Mouse (Mus musculus) liver, embryonic 14.5 days (tissue): ENCODE measurements around the gene Rab38.

Source experiments
- CTCF ChIP-seq: IDR thresholded peaks from 2 replicates; pipeline ENCODE4 v1.5.1; 2016; ENCODE audit warnings: antibody characterized with exemption, low read depth, control low read depth
- EP300 ChIP-seq: IDR thresholded peaks from 2 replicates; pipeline ENCODE4 v1.6.1; 2016; ENCODE audit warnings: antibody characterized with exemption, low read depth

DNA sequence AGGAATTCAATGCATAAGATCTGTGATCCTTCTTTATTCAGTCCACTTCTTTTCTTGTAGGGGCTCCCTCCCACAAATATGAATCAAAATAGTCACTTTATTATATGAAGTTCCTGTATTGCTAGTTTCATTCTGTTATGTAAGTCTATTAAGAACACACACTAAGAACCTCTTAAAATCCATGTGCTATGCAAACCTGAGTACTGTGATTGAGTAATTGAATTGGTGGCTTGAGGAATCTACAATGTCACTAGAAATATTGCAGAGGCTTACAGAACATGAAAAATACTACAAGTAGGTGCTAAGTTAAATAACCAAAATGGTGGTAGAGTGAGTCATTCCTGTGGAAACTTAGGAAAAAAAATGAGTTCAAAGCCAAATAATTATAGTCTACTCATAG is 10.2 kb downstream of the Rab38 start:
- no peak for TF ChIP-seq CTCF
- no peak for TF ChIP-seq EP300
